Mouse (Mus musculus): ENCODE results near the gene Cpsf6. TPM values are rescaled to one million over a fixed set of nuclear protein-coding genes. Genes with fewer than 3 reads are reported as not detected.

Cpsf6 gene
- polyA plus RNA-seq, 1 experiment from 2014 or later: 279 TPM

Other genes starting within 250 kb of the Cpsf6 start
- gene Frs2, start 231.5 kb downstream of the Cpsf6 start, polyA plus RNA-seq (2016; fragmentation: Nextera tagmentation; extraction: Ambion mirVana): 23.2 and 25.7 TPM in 2 replicates
- 147 and 162 TPM in 2 replicates for gene Yeats4, start 155.5 kb downstream of the Cpsf6 start, polyA plus RNA-seq (2016; fragmentation: Nextera tagmentation; extraction: Ambion mirVana)
- not detected in 2 replicates for gene 9530003J23Rik, start 141.3 kb downstream of the Cpsf6 start, polyA plus RNA-seq (2016; fragmentation: Nextera tagmentation; extraction: Ambion mirVana)
- gene Lyz2, start 97.7 kb downstream of the Cpsf6 start, polyA plus RNA-seq (2016; fragmentation: Nextera tagmentation; extraction: Ambion mirVana): 15.6 and 18.9 TPM in 2 replicates
- gene Lyz1, start 87.1 kb downstream of the Cpsf6 start, polyA plus RNA-seq (2016; fragmentation: Nextera tagmentation; extraction: Ambion mirVana): not detected in 2 replicates
- gene Cpm, start 249.5 kb upstream of the Cpsf6 start, polyA plus RNA-seq (2016; fragmentation: Nextera tagmentation; extraction: Ambion mirVana): 3.7 and 4.2 TPM in 2 replicates

All from midbrain, embryonic 12.5 days (tissue).